Mouse (Mus musculus) kidney, adult 2 months (tissue): Measurements from ENCODE around the gene Ints6. TPM values are rescaled to one million over a fixed set of nuclear protein-coding genes. Genes with fewer than 3 reads are reported as not detected.

ENCODE experiments used
- DNase-seq: peaks from one replicate; pipeline ENCODE4 v3.0.0; 2021
- H3K27ac ChIP-seq: fragments of 200-500 bp; 2 replicates; pipeline ENCODE4 v1.5.1; 2012; ENCODE audit warnings: low read depth, low read length, control low read depth, inconsistent platforms; ENCODE audit not compliant: insufficient read depth
- H3K27me3 ChIP-seq: fragments of 200-500 bp; replicated peaks from 2 replicates; pipeline ENCODE4 v1.6.1; 2012; ENCODE audit warnings: mild to moderate bottlenecking, moderate library complexity, low read length, inconsistent platforms; ENCODE audit not compliant: control insufficient read depth, insufficient read depth
- H3K36me3 ChIP-seq: fragments of 200-500 bp; 2 replicates; pipeline ENCODE4 v1.6.1; 2012; ENCODE audit warnings: mild to moderate bottlenecking, moderate library complexity, low read length, inconsistent platforms; ENCODE audit not compliant: control insufficient read depth, insufficient read depth
- H3K4me1 ChIP-seq: fragments of 200-500 bp; 2 replicates; pipeline ENCODE4 v1.6.1; 2011; ENCODE audit warnings: low read length; ENCODE audit not compliant: control insufficient read depth, insufficient read depth
- H3K4me3 ChIP-seq: fragments of 200-500 bp; 2 replicates; pipeline ENCODE4 v1.5.1; 2011; ENCODE audit warnings: mild to moderate bottlenecking, low read depth, low read length, control low read depth; ENCODE audit not compliant: insufficient read depth
- CTCF ChIP-seq: fragments of 200-500 bp; conservative IDR thresholded peaks from 2 replicates; pipeline ENCODE4 v1.5.1; 2011; ENCODE audit warnings: low read depth, mild to moderate bottlenecking, control low read depth, low read length, moderate library complexity, mixed read lengths; ENCODE audit not compliant: insufficient read depth, insufficient read length
- POLR2A ChIP-seq: fragments of 200-500 bp; IDR thresholded peaks from one replicate; pipeline ENCODE4 v1.6.1; 2011; ENCODE audit warnings: low read depth, low read length, control low read depth
- WGBS: fragments of 180-500 bp; shearing (Covaris S2); methylation state at CpG from one replicate; pipeline ENCODE4 v1.1.7; 2018; 5-methylcytosine and 5-hydroxymethylcytosine counted together
- polyA plus RNA-seq: library from polyadenylated mRNA; depleted of rRNA; stranded (reverse); fragments of >200 nt; gene quantifications from 2 replicates; pipeline ENCODE4 v1.2.3, GENCODE M21; 2012

Ints6 gene
- polyA plus RNA-seq, 1 experiment: 3.3 TPM

- WGBS: 62% methylated on average over 9 of the region's 9 CpGs
- no peaks in the 10 kb centered on the region for H3K27me3 ChIP-seq
- no peak overlapping the region for H3K4me3 ChIP-seq
- no peak overlapping the region for H3K27ac ChIP-seq
- no peaks in the 10 kb centered on the region for H3K36me3 ChIP-seq
- TF ChIP-seq CTCF: no peak
- no peak for TF ChIP-seq POLR2A
- H3K4me1 ChIP-seq: no peaks in the 10 kb centered on the region
- no peak for DNase-seq
Observed at GRCm38 (mm10) chr14:62664976-62665673, 95.8 kb downstream of the Ints6 start.

DNA sequence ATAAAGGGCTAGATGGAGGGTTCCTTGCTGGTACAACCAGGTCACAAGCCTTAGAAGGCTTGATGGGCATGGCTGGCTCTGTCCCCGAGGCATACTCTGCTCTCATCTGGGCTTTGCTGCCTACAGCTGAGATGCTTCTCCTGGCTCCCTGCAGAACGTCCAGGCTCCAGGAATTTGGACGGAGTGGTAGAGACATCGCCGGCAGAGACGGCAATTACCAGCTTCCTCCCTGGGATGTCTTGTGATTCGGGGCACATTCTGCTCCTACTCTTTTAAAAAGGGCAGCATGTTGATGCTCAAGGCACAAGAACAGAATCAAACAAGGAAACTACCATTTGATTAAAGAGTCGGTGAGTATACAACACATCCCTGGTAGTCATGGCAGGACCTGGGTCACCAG, 97.6 kb downstream of the Ints6 start, which contains the start of gene Serpine3:
Gene Serpine3 (plus strand): TSS at position 301 of the 400 bp plus-strand sequence.
- Histone ChIP-seq H3K4me1 (no peaks in the 10 kb centered on the region), H3K27me3 (no peaks in the 10 kb centered on the region), H3K36me3 (no peaks in the 10 kb centered on the region), H3K4me3 (no peak within 1 kb of the TSS), H3K27ac (no peak within 1 kb of the TSS)
- 83% methylated on average over 8 of the region's 8 CpGs for WGBS
- no peak for DNase-seq
- TF ChIP-seq CTCF (no peak), POLR2A (no peak)

GRCm38 (mm10) chr14:62662381-62662780, 98.6 kb downstream of the Ints6 start:
- Histone ChIP-seq H3K4me3 (no peak overlapping the region), H3K27me3 (no peaks in the 10 kb centered on the region), H3K36me3 (no peaks in the 10 kb centered on the region), H3K27ac (no peak overlapping the region), H3K4me1 (no peaks in the 10 kb centered on the region)
- TF ChIP-seq POLR2A: no peak
- no peak for TF ChIP-seq CTCF
- no peak for DNase-seq
- 59% methylated on average over 6 of the region's 6 CpGs for WGBS

DNA sequence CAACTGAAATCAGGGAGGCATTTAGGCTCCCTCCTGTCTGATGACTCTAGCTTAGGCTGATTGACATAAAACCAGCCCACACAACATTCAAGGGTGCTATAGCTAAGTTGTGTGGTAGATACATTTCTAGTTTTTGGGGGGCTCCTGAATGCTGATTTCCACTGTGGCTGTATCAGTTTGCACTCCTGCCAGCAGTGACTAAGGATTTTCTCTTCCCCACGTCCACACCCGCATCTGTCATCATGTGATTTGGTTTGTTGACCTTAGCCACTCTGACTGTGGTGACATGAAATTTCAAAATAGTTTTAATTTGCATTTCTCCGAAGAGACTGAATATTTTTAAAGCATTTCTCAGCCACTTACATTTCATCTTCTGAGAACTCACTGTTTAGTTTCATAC, 103.5 kb downstream of the Ints6 start:
- no peak for TF ChIP-seq CTCF
- no peak for TF ChIP-seq POLR2A

GRCm38 (mm10) chr14:62655996-62656395, 105.0 kb downstream of the Ints6 start:
- no peaks in the 10 kb centered on the region for H3K36me3 ChIP-seq
- no peak overlapping the region for H3K27ac ChIP-seq
- H3K4me3 ChIP-seq: no peak overlapping the region
- no peaks in the 10 kb centered on the region for H3K4me1 ChIP-seq
- 83% methylated on average over 7 of the region's 7 CpGs for WGBS
- no peak for DNase-seq
- H3K27me3 ChIP-seq: no peaks in the 10 kb centered on the region; the same call in 1 of the 2 replicates
- no peak for TF ChIP-seq CTCF
- TF ChIP-seq POLR2A: no peak

More for the DNA sequence above, 103.5 kb downstream of the Ints6 start:
- no peaks in the 10 kb centered on the region for H3K4me1 ChIP-seq
- WGBS: 73% methylated on average over 3 of the region's 3 CpGs
- no peak for DNase-seq
- H3K4me3 ChIP-seq: no peak overlapping the region
- no peaks in the 10 kb centered on the region for H3K36me3 ChIP-seq
- H3K27ac ChIP-seq: no peak overlapping the region
- H3K27me3 ChIP-seq: no peaks in the 10 kb centered on the region; the same call in 1 of the 2 replicates

GRCm38 (mm10) chr14:62651771-62652170, 109.2 kb downstream of the Ints6 start:
- WGBS: 95% methylated on average over 3 of the region's 3 CpGs

GRCm38 (mm10) chr14:62650376-62650775, 110.6 kb downstream of the Ints6 start:
- Histone ChIP-seq H3K4me1 (no peaks in the 10 kb centered on the region), H3K4me3 (no peak overlapping the region), H3K36me3 (no peaks in the 10 kb centered on the region), H3K27me3 (no peaks in the 10 kb centered on the region; the same call in 1 of the 2 replicates), H3K27ac (no peak overlapping the region)
- TF ChIP-seq CTCF (no peak), POLR2A (no peak)
- DNase-seq: no peak
- WGBS: 68% methylated on average over 3 of the region's 3 CpGs

More at GRCm38 (mm10) chr14:62651771-62652170, 109.2 kb downstream of the Ints6 start:
- DNase-seq: no peak
- TF ChIP-seq POLR2A: no peak
- no peak for TF ChIP-seq CTCF
- Histone ChIP-seq H3K4me3 (no peak overlapping the region), H3K4me1 (no peaks in the 10 kb centered on the region), H3K27me3 (no peaks in the 10 kb centered on the region; the same call in 1 of the 2 replicates), H3K27ac (no peak overlapping the region), H3K36me3 (no peaks in the 10 kb centered on the region)
